Mouse (Mus musculus): Measurements from ENCODE around the gene Dock4.
A peak's percentile ranks its signal among the peaks of the same experiment; 100 is the strongest.

Gene Dock4

GRCm38 (mm10) chr12:40512370-40512693 lies 66.6 kb downstream of the Dock4 start:
- DNase-seq: no peak

GRCm38 (mm10) chr12:40512994-40513393 lies 67.2 kb downstream of the Dock4 start:
- no peak for DNase-seq

DNA sequence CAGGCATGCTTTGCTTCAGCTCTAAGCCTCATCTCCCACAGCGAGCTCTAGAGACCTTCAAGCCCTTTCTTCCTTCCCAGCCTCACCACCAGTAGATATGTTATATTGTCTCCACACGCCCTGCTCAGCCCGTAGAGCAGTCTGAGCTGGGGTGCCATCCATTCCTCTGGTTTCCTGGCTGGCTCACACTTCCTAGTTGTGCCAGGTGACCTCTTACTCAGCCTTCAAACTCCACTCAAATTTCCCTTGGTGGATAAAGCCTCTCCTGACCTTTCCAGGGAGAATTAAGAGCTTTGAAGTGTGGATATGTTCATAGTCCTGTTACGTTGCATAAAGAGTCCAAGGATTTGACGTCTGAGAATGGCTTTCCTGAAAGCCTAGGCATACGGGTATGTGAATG lies 68.3 kb downstream of the Dock4 start:
- DNase-seq: no peak

DNA sequence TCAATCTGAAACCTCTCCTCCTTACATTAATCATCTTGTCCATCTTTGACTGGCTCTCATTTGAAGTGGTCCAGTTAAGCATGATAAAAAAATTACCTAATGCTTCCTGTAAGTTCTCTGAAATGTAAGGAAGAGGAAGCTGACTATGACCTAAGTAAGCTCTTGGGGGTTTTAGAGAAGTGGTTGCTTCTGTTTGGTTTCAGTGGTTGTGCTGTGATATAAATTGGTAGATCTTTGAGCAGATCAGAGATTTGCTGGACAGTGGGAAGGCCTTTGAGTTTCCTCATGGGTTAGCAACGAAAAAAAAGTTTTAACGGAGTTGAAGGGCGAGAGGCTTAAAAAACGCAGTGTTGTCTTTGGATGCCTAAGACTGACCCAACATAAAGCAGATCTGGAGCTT lies 76.7 kb downstream of the Dock4 start:
- no peak for DNase-seq

GRCm38 (mm10) chr12:40523020-40523419 lies 77.3 kb downstream of the Dock4 start:
- no peak for DNase-seq

DNA sequence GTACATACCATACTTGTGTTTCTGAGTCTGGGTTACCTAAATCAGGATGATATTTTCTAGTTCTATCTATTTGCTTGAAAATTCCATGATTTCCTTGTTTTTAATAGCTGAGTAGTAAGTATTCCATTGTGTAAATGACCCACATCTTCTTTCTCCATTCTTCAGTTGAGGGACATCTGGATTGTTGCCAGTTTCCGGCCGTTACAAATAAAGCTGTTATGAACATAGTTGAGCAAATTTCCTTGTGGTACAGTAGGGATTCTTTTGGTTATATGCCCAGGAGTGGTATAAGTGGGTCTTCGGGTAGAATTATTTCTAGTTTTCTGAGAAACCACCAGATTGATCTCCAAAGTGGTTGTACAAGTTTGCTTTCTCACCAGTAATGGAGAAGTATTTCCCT lies 79.3 kb downstream of the Dock4 start:
- DNase-seq: no peak

DNA sequence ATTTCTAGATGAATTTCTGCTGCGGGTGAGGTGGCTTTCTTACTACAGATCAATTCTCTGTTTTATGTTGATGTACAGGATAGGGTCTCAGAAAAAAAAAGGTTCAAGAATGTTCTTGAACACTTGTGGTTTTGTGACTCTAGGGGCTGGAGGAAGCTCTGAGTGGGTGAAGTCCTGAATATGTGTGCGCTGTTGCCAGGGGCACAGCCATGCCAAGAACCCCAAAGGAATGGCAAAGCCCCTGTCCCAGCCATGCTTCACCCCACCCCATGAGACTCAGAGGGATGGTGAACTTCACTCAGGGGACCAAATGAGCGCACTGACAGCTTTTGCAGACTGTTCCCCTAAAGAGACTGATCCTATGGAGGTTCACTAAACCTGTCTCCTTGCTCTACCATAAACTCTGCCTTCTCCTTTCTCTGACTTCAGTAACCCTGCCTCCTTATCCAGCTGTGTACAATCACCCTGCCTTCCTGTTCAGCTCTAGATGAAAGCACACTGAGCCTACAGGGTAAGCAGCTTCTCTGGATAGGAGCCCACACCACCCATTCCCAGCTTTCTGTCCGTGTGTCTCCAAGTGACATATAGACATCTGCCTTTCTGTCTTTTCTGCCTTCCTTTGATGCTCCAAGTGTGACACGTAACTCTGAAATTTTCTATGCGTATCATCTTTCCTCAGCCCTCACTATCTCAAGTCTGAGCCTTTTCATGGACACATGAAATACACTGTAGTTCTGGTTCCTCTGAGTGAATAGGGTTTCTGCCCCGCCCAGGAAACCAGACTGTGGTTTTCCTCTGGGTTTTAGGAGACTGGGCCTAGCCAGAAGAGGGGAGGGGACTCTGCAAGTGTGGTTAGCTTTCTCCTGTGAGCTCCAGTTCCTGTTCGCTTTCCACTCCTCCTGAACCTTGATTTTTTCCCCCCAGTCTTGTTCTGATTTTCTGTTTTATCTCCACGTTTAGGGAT lies 90.2 kb downstream of the Dock4 start:
- DNase-seq: peak; percentile 28

DNA sequence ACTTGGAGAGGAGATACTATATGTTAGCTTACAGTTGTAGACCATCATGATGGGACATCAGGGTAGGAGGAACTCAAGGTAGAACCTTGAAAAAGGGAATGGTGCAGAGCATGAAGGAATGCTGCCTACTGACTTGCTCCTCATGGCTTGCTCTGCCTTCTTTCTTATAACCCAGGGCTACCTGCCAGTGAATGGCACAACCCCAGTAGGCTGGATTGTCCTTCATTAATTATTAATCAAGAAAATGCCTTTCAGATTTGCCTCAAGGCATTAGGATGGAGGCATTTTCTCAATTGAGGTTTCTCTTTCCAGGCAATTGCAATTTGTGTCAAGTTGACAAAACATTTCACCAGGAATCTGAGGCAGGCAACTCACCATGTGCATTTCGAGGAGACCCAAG lies 92.1 kb downstream of the Dock4 start:
- no peak for DNase-seq

- DNase-seq: no peak
Observed at GRCm38 (mm10) chr12:40538318-40538717, 92.6 kb downstream of the Dock4 start.

GRCm38 (mm10) chr12:40538780-40539179 lies 93.0 kb downstream of the Dock4 start:
- DNase-seq: no peak

- DNase-seq: no peak
Observed at GRCm38 (mm10) chr12:40544273-40544672, 98.5 kb downstream of the Dock4 start.

DNA sequence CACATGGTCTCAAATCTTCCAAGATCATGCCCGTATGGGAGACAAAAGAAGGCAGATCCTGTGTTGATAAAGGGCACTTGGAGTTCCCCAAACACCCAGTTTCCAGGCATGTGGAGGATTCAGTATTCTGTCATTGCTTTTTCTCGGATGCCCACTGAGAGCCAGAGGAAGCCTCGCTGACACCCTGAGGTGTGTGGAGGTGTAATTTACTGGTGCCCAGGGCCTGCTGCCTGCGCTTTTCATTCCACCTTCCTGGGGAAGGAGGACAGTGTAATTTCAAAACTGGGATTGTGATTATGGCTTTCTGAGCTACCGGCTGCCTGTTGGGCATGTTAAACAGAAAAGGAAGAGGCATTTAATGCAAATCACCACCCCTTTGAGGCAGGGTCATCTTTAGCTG lies 101.1 kb downstream of the Dock4 start:
- no peak for DNase-seq

GRCm38 (mm10) chr12:40551317-40551716 lies 105.6 kb downstream of the Dock4 start:
- no peak for DNase-seq

DNA sequence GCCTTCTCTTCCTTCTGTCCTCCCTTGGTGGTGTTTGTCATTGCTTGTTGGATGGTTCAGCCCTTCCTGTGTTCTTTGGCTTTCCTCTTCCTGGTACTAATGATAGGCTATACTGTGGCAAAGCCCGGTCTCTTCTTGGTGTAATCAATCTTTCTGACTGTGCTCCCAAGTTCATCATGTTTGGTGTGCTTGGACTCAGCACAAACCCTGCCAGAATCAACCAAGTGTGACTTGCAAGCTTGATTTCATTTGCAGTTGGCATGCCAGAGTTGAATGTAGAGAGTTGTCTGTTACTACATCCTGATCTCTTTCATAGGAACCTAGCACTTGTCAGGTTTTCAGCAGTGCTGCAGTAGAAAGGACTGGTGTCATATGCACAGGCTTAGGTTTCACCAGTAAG lies 106.4 kb downstream of the Dock4 start:
- no peak for DNase-seq

GRCm38 (mm10) chr12:40553929-40554328 lies 108.2 kb downstream of the Dock4 start:
- no peak for DNase-seq

DNA sequence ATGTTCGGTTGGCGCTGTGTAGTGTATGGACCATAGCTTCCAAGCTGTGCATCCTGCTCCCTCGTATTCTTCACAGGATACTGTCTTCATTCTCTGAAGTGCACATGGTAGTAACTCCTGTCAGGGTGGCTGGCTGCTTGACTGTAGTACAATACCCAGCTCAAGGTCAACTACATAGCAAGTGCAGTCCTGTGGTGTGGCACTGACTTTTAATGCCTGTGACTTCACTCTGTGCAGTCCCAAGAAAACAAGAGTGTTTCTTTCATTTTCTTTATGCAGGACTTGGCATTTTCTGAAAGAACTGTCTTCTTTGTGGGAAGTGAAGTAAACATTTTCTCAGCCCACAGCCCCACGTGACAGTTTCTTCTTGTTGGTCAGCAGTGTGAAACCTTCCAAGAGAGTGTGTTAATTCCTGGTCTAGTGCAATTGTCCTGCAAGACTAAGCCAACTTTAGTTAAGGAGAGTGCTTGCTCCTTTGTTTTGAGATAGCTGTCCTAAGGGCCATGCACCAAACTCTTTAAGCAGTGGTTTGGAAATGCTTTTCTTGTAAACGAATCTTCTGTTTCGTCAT lies 109.3 kb downstream of the Dock4 start:
- DNase-seq: no peak

GRCm38 (mm10) chr12:40558600-40558999 lies 112.8 kb downstream of the Dock4 start:
- DNase-seq: no peak

- DNase-seq: peak; percentile 17
Observed at GRCm38 (mm10) chr12:40559103-40559502, 113.4 kb downstream of the Dock4 start.

- no peak for DNase-seq
Observed at GRCm38 (mm10) chr12:40563703-40564102, 118.0 kb downstream of the Dock4 start.

GRCm38 (mm10) chr12:40564261-40564660 lies 118.5 kb downstream of the Dock4 start:
- no peak for DNase-seq

- no peak for DNase-seq
Observed at GRCm38 (mm10) chr12:40568365-40568885, 122.7 kb downstream of the Dock4 start.

DNA sequence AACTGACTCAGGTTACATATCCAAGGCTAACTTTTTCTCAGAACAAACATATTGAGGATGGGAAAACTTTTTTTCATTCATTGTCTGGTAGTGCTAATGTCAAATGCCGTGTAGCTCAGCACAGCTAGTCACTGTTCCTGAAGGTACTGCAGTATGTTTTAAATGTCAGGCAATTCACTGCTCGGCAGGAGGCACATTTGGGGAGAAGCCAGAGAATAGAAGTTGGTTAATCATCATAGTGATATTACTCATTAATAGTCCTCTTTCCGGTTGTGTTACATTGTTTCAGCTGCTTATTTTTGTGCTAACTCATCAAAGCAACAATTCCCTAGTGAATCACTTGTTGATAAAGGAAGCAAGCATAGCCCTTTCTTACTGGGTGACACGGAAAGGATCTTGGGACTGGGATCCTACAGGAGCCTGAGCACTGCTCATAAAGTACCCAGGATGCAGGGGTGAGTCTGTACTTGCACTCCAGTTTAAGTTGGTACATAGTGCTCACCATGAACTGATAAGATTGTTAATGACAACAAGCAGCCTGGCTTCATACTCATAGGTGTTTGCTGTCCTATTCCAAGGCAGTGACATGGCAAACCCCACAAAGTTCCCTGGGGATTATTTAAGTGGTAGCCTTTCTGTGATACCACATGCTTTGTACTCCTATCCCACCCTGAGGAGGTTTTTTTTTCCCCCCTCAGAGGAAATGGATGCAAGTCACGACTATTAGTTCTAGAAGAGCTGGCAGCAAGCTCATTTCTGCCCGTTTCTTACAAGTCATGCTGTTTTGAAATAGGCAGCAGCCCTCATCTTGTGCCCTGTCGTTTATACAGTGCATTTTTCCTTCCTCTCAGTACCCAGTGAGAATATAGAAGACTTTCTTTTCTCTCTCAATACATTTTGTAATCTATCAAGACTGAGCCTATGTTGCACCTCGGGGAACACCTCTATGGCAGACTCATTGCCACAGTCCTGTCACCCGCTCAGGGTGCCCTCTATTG lies 123.5 kb downstream of the Dock4 start:
- DNase-seq: no peak

DNA sequence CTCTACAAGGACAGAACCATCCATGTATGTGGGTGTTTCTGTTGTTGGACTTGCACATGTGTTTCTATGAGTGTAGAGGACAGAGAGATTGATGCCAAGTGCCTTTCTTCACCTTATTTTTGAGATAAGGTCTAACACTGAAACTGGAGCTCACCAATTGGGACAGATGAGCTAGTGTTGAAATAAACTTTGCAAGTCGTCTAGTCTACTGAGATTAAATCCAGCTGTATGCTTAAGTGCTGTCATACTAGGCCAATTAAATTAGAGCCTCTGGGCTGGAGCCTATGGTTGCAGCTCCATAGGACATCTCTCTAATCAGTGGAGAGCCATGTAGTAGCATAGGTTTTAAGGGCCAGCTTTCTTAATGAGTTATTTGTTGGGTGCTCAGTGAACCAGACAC lies 124.5 kb downstream of the Dock4 start:
- no peak for DNase-seq

Data from thymus, postnatal 4 days (tissue).